Mouse (Mus musculus) intestine, postnatal 0 days (tissue): Measurements from ENCODE around the gene Igfbp7. TPM values are rescaled to one million over a fixed set of nuclear protein-coding genes. Genes with fewer than 3 reads are reported as not detected.

Experiments used
- ATAC-seq: fragments of 200-750 bp; cut with Nextera tagmentation; 2 replicates; pipeline ENCODE4 v1.8.0; 2017; ENCODE audit warnings: mild to moderate bottlenecking, moderate TSS enrichment, moderate library complexity
- H3K27ac ChIP-seq: fragments of 300-500 bp; sonication (generic); 2 replicates; pipeline ENCODE4 v1.5.1; 2014; ENCODE audit warnings: mild to moderate bottlenecking, low read depth, low read length, moderate library complexity
- H3K27me3 ChIP-seq: fragments of 300-500 bp; sonication (generic); replicated peaks from 2 replicates; pipeline ENCODE4 v1.6.1; 2014; ENCODE audit warnings: low read length, mixed read lengths; ENCODE audit not compliant: control insufficient read depth, insufficient read depth
- H3K36me3 ChIP-seq: fragments of 300-500 bp; sonication (generic); 2 replicates; pipeline ENCODE4 v1.6.1; 2014; ENCODE audit warnings: mild to moderate bottlenecking, moderate library complexity; ENCODE audit not compliant: control insufficient read depth, insufficient read depth
- H3K4me1 ChIP-seq: fragments of 300-500 bp; sonication (generic); replicated peaks from 2 replicates; pipeline ENCODE4 v1.6.1; 2014; ENCODE audit warnings: antibody characterized with exemption, low read length, mixed read lengths; ENCODE audit not compliant: control insufficient read depth, insufficient read depth
- H3K4me2 ChIP-seq: fragments of 300-500 bp; sonication (generic); replicated peaks from 2 replicates; pipeline ENCODE4 v1.6.1; 2014; ENCODE audit warnings: low read depth, mild to moderate bottlenecking, moderate library complexity
- H3K4me3 ChIP-seq: fragments of 300-500 bp; sonication (generic); 2 replicates; pipeline ENCODE4 v1.5.1; 2014; ENCODE audit warnings: low read depth, low read length
- H3K9ac ChIP-seq: fragments of 300-500 bp; sonication (generic); 2 replicates; pipeline ENCODE4 v1.6.1; 2014; ENCODE audit warnings: mild to moderate bottlenecking, low read depth, low read length
- H3K9me3 ChIP-seq: fragments of 300-500 bp; sonication (generic); 2 replicates; pipeline ENCODE4 v1.6.1; 2016; ENCODE audit warnings: mixed run types; ENCODE audit not compliant: control insufficient read depth
- CTCF ChIP-seq: sonication (generic); IDR thresholded peaks from 2 replicates; pipeline ENCODE4 v1.5.1; 2016; ENCODE audit warnings: low read depth, mild to moderate bottlenecking, control low read depth, antibody characterized with exemption, moderate library complexity
- WGBS: fragments of 180-500 bp; shearing (Covaris S2); extraction: QIAGEN DNeasy Blood & Tissue Kit; methylation state at CpG from one replicate; pipeline ENCODE4 v1.1.7; 2014; 5-methylcytosine and 5-hydroxymethylcytosine counted together
- polyA plus RNA-seq: library from polyadenylated mRNA; unstranded; fragments of >200 nt; fragmentation: Nextera tagmentation; extraction: Ambion mirVana; gene quantifications from 2 replicates; pipeline ENCODE4 v1.2.1, GENCODE M21; 2015

The Igfbp7 gene
- polyA plus RNA-seq, 1 experiment from 2014 or later = 255 TPM

DNA sequence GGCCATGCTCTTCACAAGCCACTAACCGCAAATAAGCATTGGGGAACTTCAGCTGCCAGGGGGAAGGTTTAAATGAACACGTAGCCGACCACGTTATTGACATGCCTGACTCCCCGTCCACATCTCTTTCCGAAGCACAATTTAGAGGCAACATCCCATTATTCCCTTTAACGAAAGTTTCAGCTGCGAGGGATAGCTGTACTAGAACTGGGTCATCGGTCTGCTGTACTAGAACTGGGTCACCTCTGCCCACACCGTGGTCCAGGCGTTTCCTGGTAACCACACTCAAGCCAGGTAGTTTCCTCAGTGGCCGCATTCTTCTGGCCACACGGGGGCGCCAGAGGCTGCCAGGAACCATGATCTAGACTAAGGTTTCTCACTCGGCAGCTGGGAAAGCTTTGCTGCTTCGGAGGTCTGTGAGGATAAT, 53.5 kb downstream of the Igfbp7 start:
- Histone ChIP-seq H3K9me3 (no peaks in the 10 kb centered on the region), H3K27ac (no peak overlapping the region), H3K4me3 (no peak overlapping the region), H3K9ac (no peak overlapping the region), H3K4me1 (no peaks in the 10 kb centered on the region), H3K36me3 (peaks cover 15% of the 10 kb centered on the region), H3K4me2 (peak overlapping the region; percentile 48), H3K27me3 (no peaks in the 10 kb centered on the region)
- peak; percentile 99 for TF ChIP-seq CTCF
- ATAC-seq = peak; percentile 46; the same call in 1 of the 2 replicates
- WGBS = 9% methylated on average over 16 of the region's 16 CpGs

DNA sequence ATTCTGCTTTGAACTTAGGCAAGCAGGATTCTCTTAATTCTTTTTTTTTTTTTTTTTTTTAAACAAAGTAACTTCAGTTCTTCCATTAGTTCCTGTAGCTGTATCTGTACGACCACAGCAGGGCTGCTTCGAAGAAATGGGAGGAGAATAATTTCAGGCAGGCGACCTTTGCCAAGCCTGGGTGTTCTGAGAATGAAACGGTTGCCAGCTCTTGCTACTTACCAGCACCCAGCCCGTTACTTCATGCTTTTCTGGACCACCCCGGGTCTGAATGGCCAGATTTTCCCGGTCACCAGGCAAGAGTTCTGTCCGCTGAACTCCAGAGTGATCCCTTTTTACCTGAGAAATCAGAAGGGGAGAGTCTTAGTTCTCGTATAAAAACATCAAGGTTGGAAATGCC, 56.1 kb downstream of the Igfbp7 start:
- ATAC-seq = no peak
- Histone ChIP-seq H3K4me2 (no peak overlapping the region), H3K27me3 (no peaks in the 10 kb centered on the region), H3K4me3 (no peak overlapping the region), H3K4me1 (no peaks in the 10 kb centered on the region), H3K36me3 (peaks cover 39% of the 10 kb centered on the region), H3K9me3 (no peaks in the 10 kb centered on the region), H3K27ac (no peak overlapping the region), H3K9ac (no peak overlapping the region)
- 82% methylated on average over 9 of the region's 9 CpGs for WGBS
- no peak for TF ChIP-seq CTCF

DNA sequence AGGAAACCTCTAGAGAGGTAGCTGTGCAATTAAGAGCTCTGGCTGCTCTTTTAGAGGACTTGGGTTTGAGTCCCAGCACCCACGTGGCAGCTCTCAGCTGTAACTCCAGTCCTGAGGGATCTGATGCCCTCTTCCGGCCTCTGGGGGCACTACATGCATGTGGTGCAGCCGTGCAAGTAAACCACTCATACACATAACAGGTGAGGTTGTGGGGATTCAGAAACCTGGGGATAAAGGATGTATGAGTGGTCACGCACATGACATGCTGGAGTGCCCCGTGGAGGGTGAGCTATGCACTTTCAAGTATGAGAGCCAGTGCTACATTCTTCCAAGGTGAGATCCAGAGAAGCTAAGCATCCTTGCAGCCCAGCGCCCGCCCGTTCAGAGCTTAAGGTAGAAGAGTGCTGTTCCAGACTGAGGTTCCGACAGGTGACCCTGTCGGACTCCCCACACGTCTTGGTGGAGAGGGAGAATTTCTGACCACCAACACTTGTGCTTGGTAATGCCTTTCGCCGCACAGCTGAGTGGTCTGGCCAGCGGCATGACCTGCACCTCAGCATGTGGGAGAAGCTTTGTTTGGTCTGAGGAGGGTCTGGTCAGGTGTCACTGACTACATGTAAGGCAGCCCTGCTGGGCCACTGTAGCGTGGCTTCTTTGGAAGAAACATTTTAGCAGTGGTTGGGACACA, 57.7 kb downstream of the Igfbp7 start:
- ATAC-seq = no peak
- 92% methylated on average over 15 of the region's 15 CpGs for WGBS
- Histone ChIP-seq H3K9ac (no peak overlapping the region), H3K27ac (no peak overlapping the region), H3K36me3 (peaks cover 53% of the 10 kb centered on the region), H3K27me3 (no peaks in the 10 kb centered on the region), H3K4me3 (no peak overlapping the region), H3K4me2 (no peak overlapping the region), H3K9me3 (no peaks in the 10 kb centered on the region), H3K4me1 (no peaks in the 10 kb centered on the region)
- TF ChIP-seq CTCF = peak; percentile 24; the same call in 1 of the 2 replicates

DNA sequence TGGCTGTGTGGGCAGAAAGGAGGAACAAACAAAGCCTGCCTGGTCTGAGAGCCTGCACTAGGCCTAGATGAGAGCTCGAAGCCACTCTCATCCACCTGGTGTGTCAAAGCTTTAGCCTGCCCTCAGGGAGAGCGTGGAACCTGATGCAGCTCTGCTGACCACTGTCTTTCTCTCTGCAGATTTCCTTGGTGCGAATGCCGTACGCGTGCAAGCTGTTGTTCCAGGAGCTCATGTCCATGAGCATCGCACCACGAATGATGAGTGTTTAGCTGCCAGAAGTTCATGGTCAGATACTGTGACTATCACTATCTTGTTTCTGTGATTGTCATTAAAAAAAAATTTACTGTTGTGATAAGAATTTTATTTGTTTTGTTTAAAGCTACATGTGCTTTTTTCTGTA, 58.9 kb downstream of the Igfbp7 start:
- TF ChIP-seq CTCF = no peak
- Histone ChIP-seq H3K27ac (no peak overlapping the region), H3K4me1 (no peaks in the 10 kb centered on the region), H3K9ac (no peak overlapping the region), H3K36me3 (peaks cover 59% of the 10 kb centered on the region), H3K4me3 (no peak overlapping the region), H3K27me3 (no peaks in the 10 kb centered on the region), H3K4me2 (no peak overlapping the region), H3K9me3 (no peaks in the 10 kb centered on the region)
- ATAC-seq = no peak
- 94% methylated on average over 8 of the region's 8 CpGs for WGBS

DNA sequence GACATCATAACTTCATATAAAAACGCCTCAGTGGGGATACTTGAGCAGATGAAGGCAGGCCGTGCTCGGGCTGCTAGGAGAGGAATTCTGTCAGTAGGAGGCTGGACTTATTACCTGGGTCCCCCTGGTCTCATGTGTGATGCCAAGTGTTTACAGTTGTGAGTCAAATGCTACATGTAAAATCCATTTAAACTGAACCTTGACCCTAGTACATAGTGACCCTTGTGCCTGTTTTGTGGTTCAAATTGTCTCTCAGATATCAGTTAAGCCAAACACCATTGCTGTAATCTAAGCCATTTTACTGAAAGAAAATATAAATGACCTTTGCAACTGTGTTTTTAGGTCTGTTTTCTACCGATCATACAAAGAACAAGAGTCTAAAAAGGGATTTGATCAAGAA, 67.8 kb downstream of the Igfbp7 start:
- Histone ChIP-seq H3K27ac (no peak overlapping the region), H3K4me2 (no peak overlapping the region), H3K27me3 (no peaks in the 10 kb centered on the region), H3K9me3 (no peaks in the 10 kb centered on the region), H3K4me1 (no peaks in the 10 kb centered on the region), H3K36me3 (peaks cover 68% of the 10 kb centered on the region), H3K4me3 (no peak overlapping the region), H3K9ac (no peak overlapping the region)
- no peak for TF ChIP-seq CTCF
- no peak for ATAC-seq
- 77% methylated on average over 4 of the region's 4 CpGs for WGBS

DNA sequence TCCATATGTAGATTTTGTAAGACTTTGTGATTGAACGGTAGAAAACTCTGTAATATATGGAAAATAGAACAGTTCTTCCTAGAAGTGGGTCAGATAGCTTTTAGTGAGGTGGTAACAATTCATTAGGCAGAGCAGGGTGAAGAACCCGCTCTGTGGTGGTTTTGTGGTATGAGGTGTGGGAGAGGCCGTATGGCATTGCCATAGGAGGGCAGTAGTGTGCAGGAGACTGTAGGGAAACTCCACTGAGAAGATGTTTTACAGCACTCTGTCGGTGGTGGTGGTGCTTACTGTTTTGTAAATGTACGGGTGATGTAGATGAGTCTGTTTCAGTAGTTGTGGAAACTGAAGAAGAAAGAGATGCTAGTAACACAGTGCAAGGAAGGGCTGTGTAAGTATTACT, 77.7 kb downstream of the Igfbp7 start:
- Histone ChIP-seq H3K36me3 (peaks cover 74% of the 10 kb centered on the region), H3K27me3 (no peaks in the 10 kb centered on the region), H3K4me2 (no peak overlapping the region), H3K27ac (no peak overlapping the region), H3K9ac (no peak overlapping the region), H3K9me3 (no peaks in the 10 kb centered on the region), H3K4me3 (no peak overlapping the region), H3K4me1 (no peaks in the 10 kb centered on the region)
- 81% methylated on average over 5 of the region's 5 CpGs for WGBS
- no peak for ATAC-seq
- TF ChIP-seq CTCF = peak; percentile 44
